In the genomic region with DNA sequence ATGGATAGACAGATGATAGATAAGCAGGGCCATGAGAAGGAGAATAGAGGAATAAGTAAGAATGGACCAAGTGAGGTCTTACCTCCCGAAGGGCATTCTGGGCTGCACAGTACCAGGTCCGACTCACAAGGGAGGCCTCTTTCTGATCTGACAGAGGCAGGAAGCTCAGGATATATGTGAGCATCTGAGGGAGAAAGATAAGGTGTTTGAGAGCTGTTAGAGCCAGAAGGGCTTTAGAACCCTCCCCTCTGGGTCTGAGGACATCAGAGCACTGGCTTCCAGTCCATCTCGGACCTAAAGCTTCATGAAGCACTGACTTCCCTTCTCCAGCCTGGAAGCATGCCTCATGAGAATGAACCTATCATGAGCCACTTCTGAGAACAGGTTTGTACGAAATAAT, we compare ENCODE assay signal across 24 mouse cellular contexts. TPM values are rescaled to one million over a fixed set of nuclear protein-coding genes. Genes with fewer than 3 reads are reported as not detected.
DNase-seq lines count a peak whose midpoint lies in the region; ATAC-seq and TF ChIP-seq lines count a peak whose summit lies in the region.
"Had no signal": no experiment of that assay in that cellular context is flagged by ENCODE, and none has a peak within 500 bp of the region (broad histone marks: within the 10 kb centered on the region; RNA-seq: fewer than 3 reads in every experiment).

No protein-coding gene starts in this region.

- TF ChIP-seq EP300 in MEL (IDR thresholded peaks at IDR 0.05; ENCODE audit: low read depth in 1 of 2, low read length in 2 of 2) = peak; percentile 78 to 80

- peaks cover 20% of the 10 kb centered on the region for H3K79me2 ChIP-seq in MEL (ENCODE audit: control insufficient read depth, insufficient read depth, low read length, poor library complexity)

- H3K27me3 ChIP-seq in MEL (ENCODE audit: control insufficient read depth in 1 of 2, insufficient read depth in 2 of 2, low read length in 2 of 2) = no peaks in the 10 kb centered on the region
- no peaks in the 10 kb centered on the region for H3K27me3 ChIP-seq in liver, embryonic 16.5 days (ENCODE audit: control insufficient read depth, insufficient read depth, low read depth, low read length)
- H3K27me3 ChIP-seq: embryonic facial prominence, embryonic 13.5 days; heart, embryonic 13.5 days; kidney, embryonic 15.5 days; limb, embryonic 12.5 days; midbrain, embryonic 12.5 days; neural tube, embryonic 12.5 days had no signal

- H3K4me1 ChIP-seq in MEL (ENCODE audit: control insufficient read depth in 1 of 2, insufficient read depth in 2 of 2, low read length in 2 of 2) = peaks cover 18 to 34% of the 10 kb centered on the region in 2 experiments
- peaks cover 51% of the 10 kb centered on the region for H3K4me1 ChIP-seq in liver, embryonic 16.5 days (ENCODE audit: control insufficient read depth, low read depth, low read length)

- H3K9ac ChIP-seq in MEL (ENCODE audit: control insufficient read depth, low read depth, low read length, poor library complexity, severe bottlenecking) = no peak overlapping the region
- H3K9ac ChIP-seq in liver, embryonic 16.5 days (ENCODE audit: low read depth, low read length) = peak overlapping the region; percentile 66
- H3K9ac ChIP-seq: embryonic facial prominence, embryonic 13.5 days; heart, embryonic 13.5 days; hindbrain, embryonic 14.5 days; kidney, embryonic 15.5 days; limb, embryonic 12.5 days; lung, embryonic 14.5 days; midbrain, embryonic 12.5 days; neural tube, embryonic 12.5 days had no signal

- TF ChIP-seq CTCF in MEL (IDR thresholded peaks at IDR 0.05 in 2 of 3, conservative IDR thresholded peaks at IDR 0.05 in 1 of 3; ENCODE audit: control insufficient read depth in 1 of 3, insufficient read depth in 1 of 3, low read depth in 2 of 3, low read length in 3 of 3, poor library complexity in 1 of 3, severe bottlenecking in 1 of 3) = no peak

- peak overlapping the region; percentile 80 for H3K4me2 ChIP-seq in liver, embryonic 16.5 days (ENCODE audit: low read depth, low read length)
- H3K4me2 ChIP-seq: embryonic facial prominence, embryonic 13.5 days; heart, embryonic 13.5 days; hindbrain, embryonic 14.5 days; kidney, embryonic 15.5 days; limb, embryonic 12.5 days; lung, embryonic 14.5 days; midbrain, embryonic 12.5 days; neural tube, embryonic 12.5 days had no signal

- 25% methylated on average over 4 of the region's 4 CpGs for WGBS in liver, embryonic 16.5 days (ENCODE audit: insufficient replicate concordance)

- H3K9me3 ChIP-seq in MEL (replicated peaks; ENCODE audit: insufficient read depth, low read length) = no peaks in the 10 kb centered on the region
- H3K9me3 ChIP-seq in liver, embryonic 16.5 days (replicated peaks; ENCODE audit: control insufficient read depth, low read length) = no peaks in the 10 kb centered on the region
- H3K9me3 ChIP-seq: embryonic facial prominence, embryonic 13.5 days; forebrain, embryonic 10.5 days; heart, embryonic 13.5 days; kidney, embryonic 15.5 days; limb, embryonic 12.5 days; midbrain, embryonic 12.5 days; neural tube, embryonic 12.5 days had no signal

- peaks cover 5 to 37% of the 10 kb centered on the region in 2 experiments; a peak in 3 of 4 replicates for H3K36me3 ChIP-seq in MEL (ENCODE audit: control insufficient read depth in 1 of 2, insufficient read depth in 2 of 2, low read length in 2 of 2)
- peaks cover 20% of the 10 kb centered on the region for H3K36me3 ChIP-seq in liver, embryonic 16.5 days (ENCODE audit: control insufficient read depth, insufficient read depth)

- peak overlapping the region; percentile 44 for H3K27ac ChIP-seq in MEL (ENCODE audit: control insufficient read depth, low read depth, low read length)
- H3K27ac ChIP-seq in liver, embryonic 16.5 days (ENCODE audit: low read length) = peak overlapping the region; percentile 98
- H3K27ac ChIP-seq: embryonic facial prominence, embryonic 13.5 days; forebrain, embryonic 10.5 days; gastrocnemius, adult 2 months; heart, embryonic 13.5 days; hindbrain, embryonic 14.5 days; kidney, embryonic 15.5 days; limb, embryonic 12.5 days; midbrain, embryonic 12.5 days; neural tube, embryonic 12.5 days had no signal

- intact Hi-C loops in gastrocnemius, postnatal 36 days (cut with DNase I) = no loop called here

- H3K4me3 ChIP-seq in MEL (ENCODE audit: control insufficient read depth in 1 of 2, insufficient read depth in 1 of 2, low read depth in 2 of 2, low read length in 2 of 2) = no peak overlapping the region; a peak in 1 of 4 replicates
- peak overlapping the region; percentile 63 for H3K4me3 ChIP-seq in liver, embryonic 16.5 days (ENCODE audit: low read depth, low read length)
- H3K4me3 ChIP-seq: embryonic facial prominence, embryonic 13.5 days; forebrain, embryonic 10.5 days; gastrocnemius, adult 2 months; heart, embryonic 13.5 days; kidney, embryonic 15.5 days; limb, embryonic 12.5 days; midbrain, embryonic 12.5 days; neural tube, embryonic 12.5 days had no signal

- no peak for TF ChIP-seq POLR2A in MEL (IDR thresholded peaks at IDR 0.05; ENCODE audit: control insufficient read depth in 1 of 2, insufficient read depth in 1 of 2, low read depth in 1 of 2, low read length in 2 of 2, poor library complexity in 1 of 2)

- no peak for TF ChIP-seq RAD21 in MEL (IDR thresholded peaks at IDR 0.05; ENCODE audit: low read depth, low read length)

- DNase-seq in 416B (ENCODE audit: low read depth) = peak; percentile 37
- peak; percentile 71 for DNase-seq in MEL (ENCODE audit: low read depth, low spot score)
- no peak for DNase-seq in layer of hippocampus, postnatal 14 days (ENCODE audit: low spot score in 2 of 2)
- no peak for DNase-seq in adrenal gland, adult 18-20 months (ENCODE audit: low spot score in 2 of 2)
- no peak for DNase-seq in gastrocnemius, postnatal 36 days
- DNase-seq: adrenal gland, postnatal 36 days; cerebellum, postnatal 10 days; gastrocnemius, adult 2 months; heart, adult 18-20 months; lung, embryonic 14.5 days; lung, postnatal 36 days; right cerebral cortex, adult 18-20 months had no signal

- ATAC-seq in erythroid progenitor cell, adult 5-6 weeks (replicated peaks; ENCODE audit: low FRiP score, poor library complexity, severe bottlenecking) = peak; percentile 78
- peak; percentile 84 for ATAC-seq in liver, embryonic 16.5 days (ENCODE audit: low read depth)
- ATAC-seq: activated CD4-positive, CD25-positive, alpha-beta regulatory T cell, adult 4 months had no signal

RNA-seq across cellular contexts. Expression of gene Lrrc29, which starts 2.9 kb away (rescaled TPM):
- 2.6 and 3.2 TPM in 2 replicates for total RNA-seq in MEL (2012; rRNA removed)
- 1 to 10 TPM in 1 of 2 experiments, not detected in 1; 6.1 TPM for polyA plus RNA-seq in MEL (2012; ENCODE audit: insufficient read depth in 1 of 2, insufficient read length in 2 of 2, low read depth in 1 of 2, low replicate concordance in 2 of 2, missing spikeins in 1 of 2)
- total RNA-seq in erythroid progenitor cell, adult 5-6 weeks (2015; ENCODE audit: low replicate concordance) = 23.4 and 26.8 TPM in 2 replicates
- 24.8 and 31.7 TPM in 2 replicates for total RNA-seq in erythroid progenitor cell, adult 5-6 weeks (2017; ENCODE audit: low replicate concordance)
- 11.1 and 12.5 TPM in 2 replicates for polyA plus RNA-seq in liver, embryonic 16.5 days (2015; fragmentation: Nextera tagmentation; extraction: Ambion mirVana)
- total RNA-seq in layer of hippocampus, postnatal 14 days (2021) = 1 to 10 TPM; 5.0 to 8.3 TPM
- 1 to 10 TPM; 3.1 to 3.8 TPM for total RNA-seq in adrenal gland, adult 18-20 months (2021)
- 1 to 10 TPM in 1 of 2 experiments, under 1 TPM in 1; 0.99 to 1.1 TPM for total RNA-seq in gastrocnemius, postnatal 36 days (2021)

RNA-seq across cellular contexts. Expression of gene Tmem208, which starts 3.0 kb away (rescaled TPM):
- total RNA-seq in MEL (2012; rRNA removed) = 123 and 149 TPM in 2 replicates
- polyA plus RNA-seq in MEL (2012; ENCODE audit: insufficient read depth in 1 of 2, insufficient read length in 2 of 2, low read depth in 1 of 2, low replicate concordance in 2 of 2, missing spikeins in 1 of 2) = 10 to 100 TPM in 1 of 2 experiments, not detected in 1; 94.5 TPM
- total RNA-seq in erythroid progenitor cell, adult 5-6 weeks (2015; ENCODE audit: low replicate concordance) = 67.9 and 68.8 TPM in 2 replicates
- total RNA-seq in erythroid progenitor cell, adult 5-6 weeks (2017; ENCODE audit: low replicate concordance) = 18.1 and 30.2 TPM in 2 replicates
- 81.4 and 82.0 TPM in 2 replicates for polyA plus RNA-seq in liver, embryonic 16.5 days (2015; fragmentation: Nextera tagmentation; extraction: Ambion mirVana)
- 10 to 100 TPM; 41.3 to 45.8 TPM for total RNA-seq in layer of hippocampus, postnatal 14 days (2021)
- 10 to 100 TPM; 55.6 to 69.6 TPM for total RNA-seq in adrenal gland, adult 18-20 months (2021)
- 10 to 100 TPM; 18.5 to 20.1 TPM for total RNA-seq in gastrocnemius, postnatal 36 days (2021)

RNA-seq across cellular contexts. Expression of gene Elmo3, which starts 17.8 kb away (rescaled TPM):
- total RNA-seq in MEL (2012; rRNA removed) = 1.0 and 1.3 TPM in 2 replicates
- 1 to 10 TPM in 1 of 2 experiments, not detected in 1; 2.9 TPM for polyA plus RNA-seq in MEL (2012; ENCODE audit: insufficient read depth in 1 of 2, insufficient read length in 2 of 2, low read depth in 1 of 2, low replicate concordance in 2 of 2, missing spikeins in 1 of 2)
- total RNA-seq in erythroid progenitor cell, adult 5-6 weeks (2015; ENCODE audit: low replicate concordance) = 10.1 and 18.7 TPM in 2 replicates
- total RNA-seq in erythroid progenitor cell, adult 5-6 weeks (2017; ENCODE audit: low replicate concordance) = 14.0 and 21.9 TPM in 2 replicates
- 4.7 and 5.3 TPM in 2 replicates for polyA plus RNA-seq in liver, embryonic 16.5 days (2015; fragmentation: Nextera tagmentation; extraction: Ambion mirVana)
- total RNA-seq in layer of hippocampus, postnatal 14 days (2021) = 1 to 10 TPM; 1.2 to 1.4 TPM
- total RNA-seq in adrenal gland, adult 18-20 months (2021) = 1 to 10 TPM; 4.5 to 6.9 TPM
- under 1 TPM; 0.66 to 0.94 TPM for total RNA-seq in gastrocnemius, postnatal 36 days (2021)

RNA-seq across cellular contexts. Expression of gene Fhod1, which starts 24.6 kb away (rescaled TPM):
- total RNA-seq in MEL (2012; rRNA removed) = 2.5 and 2.8 TPM in 2 replicates
- polyA plus RNA-seq in MEL (2012; ENCODE audit: insufficient read depth in 1 of 2, insufficient read length in 2 of 2, low read depth in 1 of 2, low replicate concordance in 2 of 2, missing spikeins in 1 of 2) = 10 to 100 TPM in 1 of 2 experiments, not detected in 1; 10.9 TPM
- 1.3 and 3.2 TPM in 2 replicates for total RNA-seq in erythroid progenitor cell, adult 5-6 weeks (2015; ENCODE audit: low replicate concordance)
- total RNA-seq in erythroid progenitor cell, adult 5-6 weeks (2017; ENCODE audit: low replicate concordance) = 0.08 and 0.90 TPM in 2 replicates
- polyA plus RNA-seq in liver, embryonic 16.5 days (2015; fragmentation: Nextera tagmentation; extraction: Ambion mirVana) = 0.46 and 0.60 TPM in 2 replicates
- total RNA-seq in layer of hippocampus, postnatal 14 days (2021) = 1 to 10 TPM; 2.6 to 3.4 TPM
- 1 to 10 TPM; 8.3 to 8.6 TPM for total RNA-seq in adrenal gland, adult 18-20 months (2021)
- total RNA-seq in gastrocnemius, postnatal 36 days (2021) = 10 to 100 TPM; 22.0 to 32.0 TPM

RNA-seq across cellular contexts. Expression of gene Slc9a5, which starts 25.5 kb away (rescaled TPM):
- 0.12 and 0.20 TPM in 2 replicates for total RNA-seq in MEL (2012; rRNA removed)
- polyA plus RNA-seq in MEL (2012; ENCODE audit: insufficient read depth in 1 of 2, insufficient read length in 2 of 2, low read depth in 1 of 2, low replicate concordance in 2 of 2, missing spikeins in 1 of 2) = 1 to 10 TPM in 1 of 2 experiments, not detected in 1; 1.9 TPM
- total RNA-seq in erythroid progenitor cell, adult 5-6 weeks (2015; ENCODE audit: low replicate concordance) = 2.9 TPM in 1 of 2 replicates, not detected in the other
- total RNA-seq in erythroid progenitor cell, adult 5-6 weeks (2017; ENCODE audit: low replicate concordance) = not detected in 2 replicates
- polyA plus RNA-seq in liver, embryonic 16.5 days (2015; fragmentation: Nextera tagmentation; extraction: Ambion mirVana) = 0.13 TPM in 2 replicates
- total RNA-seq in layer of hippocampus, postnatal 14 days (2021) = 10 to 100 TPM; 10.7 to 11.9 TPM
- total RNA-seq in adrenal gland, adult 18-20 months (2021) = under 1 TPM; 0.58 to 0.93 TPM
- under 1 TPM; 0.59 to 0.91 TPM for total RNA-seq in gastrocnemius, postnatal 36 days (2021)
- total RNA-seq: monocyte, adult 5-6 weeks had no signal

Comparison
In these comparisons a context has a peak if more than half of its experiments do, and no peak if none do; other contexts are left out.
1. DNase-seq: peak in 416B (single experiment) and MEL (single experiment); none in layer of hippocampus, postnatal 14 days (0 of 2), adrenal gland, adult 18-20 months (0 of 2) and gastrocnemius, postnatal 36 days (0 of 2).